Mouse (Mus musculus) layer of hippocampus, postnatal 25 days (tissue): Measurements from ENCODE around the gene Tnnc1. TPM values are rescaled to one million over a fixed set of nuclear protein-coding genes. Genes with fewer than 3 reads are reported as not detected.
A peak's percentile ranks its signal among the peaks of the same experiment; 100 is the strongest.

ENCODE experiments used
- DNase-seq, 2 experiments: peaks; one replicate each; pipeline ENCODE4 v3.0.0; 2022; ENCODE audit warnings: mixed read lengths in 2 of 2, low spot score in 1 of 2; ENCODE audit errors: extremely low spot score in 1 of 2
- total RNA-seq, 2 experiments: library from RNA; stranded (reverse); gene quantifications; 2 replicates each; pipeline ENCODE4 v1.2.3; 2021

Gene Tnnc1
- total RNA-seq, 2 experiments from 2014 or later = 2.2 to 3.1 TPM

GRCm38 (mm10) chr14:31250222-31251083 is 42.3 kb downstream of the Tnnc1 start:
- no peak for DNase-seq

- peak; percentile 98 to 100 for DNase-seq
These were observed 43.0 kb downstream of the Tnnc1 start, which contains the start of the genes Phf7 and Bap1 for GRCm38 (mm10) chr14:31251084-31251604. Phf7 (minus strand) TSS chr14:31251317. Bap1 (plus strand) TSS chr14:31251450.

DNA sequence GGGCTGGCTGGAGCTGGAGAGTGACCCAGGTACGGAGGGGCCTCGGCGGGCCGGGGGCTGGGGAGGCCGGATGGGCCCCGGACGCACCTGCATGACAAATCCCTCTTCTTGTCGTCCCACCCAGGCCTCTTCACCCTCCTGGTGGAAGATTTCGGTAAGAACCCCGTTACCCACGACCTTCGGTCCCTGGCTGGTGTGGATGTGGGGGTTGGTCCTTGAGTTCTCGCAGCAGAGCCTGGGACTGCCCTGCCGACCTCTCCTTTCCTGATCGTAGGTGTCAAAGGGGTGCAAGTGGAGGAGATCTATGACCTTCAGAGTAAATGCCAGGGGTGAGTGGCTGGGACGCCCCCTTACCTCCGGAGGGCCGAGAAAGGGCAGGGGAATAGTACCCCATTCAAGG is 43.5 kb downstream of the Tnnc1 start:
- DNase-seq = no peak

DNA sequence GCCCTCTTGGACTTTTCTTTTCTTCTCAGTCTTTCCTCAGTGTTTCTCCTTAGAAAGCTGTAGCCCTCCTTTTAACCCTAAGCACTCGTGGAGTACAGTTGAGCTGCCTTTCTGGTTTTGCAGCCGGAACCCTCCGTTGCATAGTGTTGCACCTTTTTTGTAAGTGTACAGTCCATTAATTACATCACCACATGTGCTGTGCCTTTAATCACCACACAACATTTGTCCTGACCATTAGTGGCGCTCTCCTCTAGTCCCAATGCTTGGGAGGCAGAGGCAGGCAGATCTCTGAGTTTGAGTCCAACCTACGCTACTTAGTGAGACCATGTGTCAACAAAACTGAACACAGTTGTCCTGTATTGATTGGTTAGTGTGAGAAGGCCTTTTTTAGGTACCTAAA is 44.0 kb downstream of the Tnnc1 start:
- no peak for DNase-seq

- DNase-seq = no peak
These were observed 50.5 kb downstream of the Tnnc1 start for GRCm38 (mm10) chr14:31258476-31259050.

GRCm38 (mm10) chr14:31260374-31260773 is 52.3 kb downstream of the Tnnc1 start:
- DNase-seq = no peak

- DNase-seq = no peak
These were observed 52.8 kb downstream of the Tnnc1 start for GRCm38 (mm10) chr14:31260932-31261331.

Other genes starting within 250 kb of the Tnnc1 start
- 10 to 100 TPM; 35.7 to 49.0 TPM for gene Glt8d1, start 206.9 kb upstream of the Tnnc1 start, total RNA-seq
- 100 to 1,000 TPM; 171 to 189 TPM for gene Spcs1, start 206.6 kb upstream of the Tnnc1 start, total RNA-seq
- 10 to 100 TPM; 55.3 to 59.0 TPM for gene Pbrm1, start 189.2 kb upstream of the Tnnc1 start, total RNA-seq
- gene Gnl3, start 189.2 kb upstream of the Tnnc1 start, total RNA-seq = 10 to 100 TPM; 36.0 to 57.6 TPM
- 10 to 100 TPM; 28.6 to 29.6 TPM for gene Smim4, start 79.4 kb upstream of the Tnnc1 start, total RNA-seq
- gene Nt5dc2, start 77.3 kb upstream of the Tnnc1 start, total RNA-seq = 10 to 100 TPM; 12.8 to 17.9 TPM
- gene Stab1, start 39.7 kb upstream of the Tnnc1 start, total RNA-seq = 10 to 100 TPM; 13.9 to 17.5 TPM
- 100 to 1,000 TPM; 431 to 467 TPM for gene Nisch, start 8.6 kb downstream of the Tnnc1 start, total RNA-seq
- 1 to 10 TPM; 4.4 to 5.0 TPM for gene Sema3g, start 9.5 kb downstream of the Tnnc1 start, total RNA-seq
- gene Phf7, start 43.0 kb downstream of the Tnnc1 start, total RNA-seq = 1 to 10 TPM; 3.6 to 4.1 TPM
- gene Bap1, start 43.1 kb downstream of the Tnnc1 start, total RNA-seq = 100 to 1,000 TPM; 127 to 131 TPM
- 1 to 10 TPM; 4.4 TPM for gene Dnah1, start 115.6 kb downstream of the Tnnc1 start, total RNA-seq
- gene Capn7, start 128.3 kb downstream of the Tnnc1 start, total RNA-seq = 10 to 100 TPM; 36.8 to 40.1 TPM
- gene Sh3bp5, start 227.8 kb downstream of the Tnnc1 start, total RNA-seq = 100 to 1,000 TPM; 135 to 147 TPM